Mouse (Mus musculus) lung, adult 2 months (tissue): ENCODE measurements around the gene Prdm11.

ENCODE experiments used
- CTCF ChIP-seq: fragments of 200-500 bp; IDR thresholded peaks from 2 replicates; pipeline ENCODE4 v1.5.1; 2011; ENCODE audit warnings: mild to moderate bottlenecking, low read length, control low read depth; ENCODE audit not compliant: insufficient read depth
- POLR2A ChIP-seq: fragments of 200-500 bp; IDR thresholded peaks from 2 replicates; pipeline ENCODE4 v1.6.1; 2011; ENCODE audit warnings: low read depth, mild to moderate bottlenecking, control low read depth, low read length, borderline replicate concordance; ENCODE audit errors: extremely low read depth

GRCm38 (mm10) chr2:93048601-93049323, 2.8 kb upstream of the Prdm11 start:
- no peak for TF ChIP-seq CTCF
- no peak for TF ChIP-seq POLR2A
